Mouse (Mus musculus): Measurements from ENCODE around the gene Usp20.

GRCm38 (mm10) chr2:30967352-30968327, 14.4 kb upstream of the Usp20 start, which contains the start of gene Tor1a:
- TF ChIP-seq CTCF (conservative IDR thresholded peaks at IDR 0.05; ENCODE audit: insufficient read depth, insufficient read length, low read depth, low read length) (no peak), POLR2A (IDR thresholded peaks at IDR 0.05; ENCODE audit: low read depth, low read length) (no peak)

All from kidney, adult 2 months (tissue).